Mouse (Mus musculus): ENCODE data around the gene Tnk1. TPM values are rescaled to one million over a fixed set of nuclear protein-coding genes. Genes with fewer than 3 reads are reported as not detected.
A peak's percentile ranks its signal among the peaks of the same experiment; 100 is the strongest.

The Tnk1 gene
- polyA plus RNA-seq (2015; fragmentation: Nextera tagmentation; extraction: Ambion mirVana) = 0.29 and 0.39 TPM in 2 replicates

DNA sequence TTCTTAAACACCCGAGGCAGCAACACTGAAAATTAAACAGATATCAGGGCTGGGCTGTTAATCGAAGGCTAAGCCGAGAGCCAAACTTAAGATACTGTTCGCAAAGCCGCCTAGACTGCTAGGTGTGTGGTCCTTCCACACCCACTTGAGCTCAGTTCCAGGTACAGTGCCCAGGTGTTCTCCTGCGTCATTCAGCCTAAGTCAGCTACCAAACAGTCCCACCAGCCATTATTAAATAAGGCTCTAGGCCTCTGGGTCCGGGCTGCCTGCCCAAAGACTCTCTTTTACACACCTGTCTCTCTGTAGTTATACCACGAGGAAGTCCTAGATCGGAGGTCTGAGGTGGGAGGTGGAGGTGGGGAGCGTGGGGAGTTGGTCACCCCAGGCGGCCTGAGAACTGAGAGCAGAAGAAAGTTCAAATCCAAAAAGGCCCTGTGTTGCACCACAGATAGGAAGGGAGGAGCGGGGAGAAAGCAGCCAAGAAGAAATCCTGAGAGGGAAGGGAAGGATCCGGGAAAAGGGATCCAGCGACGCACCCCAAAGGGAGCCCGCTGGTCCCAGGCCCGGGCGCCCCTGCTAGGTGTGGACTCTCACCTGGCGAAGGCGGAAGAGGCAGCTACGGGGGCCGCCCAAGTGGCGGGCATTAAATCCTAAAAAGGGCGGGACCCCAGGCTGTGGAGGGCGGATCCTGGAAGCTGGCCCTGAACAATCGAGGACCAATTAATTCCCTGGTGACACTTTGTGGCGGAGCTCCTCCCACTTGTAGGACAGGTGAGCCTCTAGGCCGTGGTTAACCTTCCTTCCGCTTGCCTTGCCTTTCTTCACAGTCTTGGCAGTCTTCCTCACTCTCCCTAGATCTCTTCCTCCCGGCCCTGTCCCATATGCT, at the start of gene Tnk1:
TSS of gene Tnk1 (minus strand) at position 618 of the 886 bp plus-strand sequence.
- no peak within 1 kb of the TSS for H3K9ac ChIP-seq (replicated peaks; ENCODE audit: low read depth, low read length)
- H3K4me1 ChIP-seq (replicated peaks; ENCODE audit: control insufficient read depth, insufficient read depth, low read length) = no peaks in the 10 kb centered on the region
- H3K4me3 ChIP-seq (replicated peaks; ENCODE audit: low read length) = no peak within 1 kb of the TSS
- no peaks in the 10 kb centered on the region for H3K36me3 ChIP-seq (ENCODE audit: control insufficient read depth, insufficient read depth)
- H3K4me2 ChIP-seq (ENCODE audit: low read length) = no peak within 1 kb of the TSS
- no peaks in the 10 kb centered on the region for H3K9me3 ChIP-seq (ENCODE audit: control insufficient read depth, low read length)
- H3K27me3 ChIP-seq (replicated peaks; ENCODE audit: control insufficient read depth, insufficient read depth, low read length) = peaks cover 17% of the 10 kb centered on the region
- WGBS = 21% methylated on average over 30 of the region's 30 CpGs
- H3K27ac ChIP-seq (ENCODE audit: low read length) = no peak within 1 kb of the TSS
- ATAC-seq = no peak

DNA sequence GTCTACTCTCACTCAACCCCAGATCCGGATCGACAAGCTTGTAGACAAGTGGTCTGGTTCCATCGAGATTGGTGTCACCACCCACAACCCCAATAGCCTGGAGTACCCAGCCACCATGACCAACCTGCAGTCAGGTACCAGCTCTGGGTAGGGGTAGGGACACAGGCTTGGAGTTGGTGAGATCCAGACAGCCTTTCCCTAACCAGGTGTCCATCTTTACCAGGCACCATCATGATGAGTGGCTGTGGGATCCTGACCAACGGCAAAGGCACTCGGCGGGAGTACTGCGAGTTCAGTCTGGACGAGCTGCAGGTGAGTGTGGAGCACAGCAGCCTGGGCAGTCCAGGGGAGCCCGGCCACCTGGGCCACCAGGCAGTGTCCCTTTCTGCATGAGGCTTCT, 45.8 kb upstream of the Tnk1 start:
- no peak for ATAC-seq
- 95% methylated on average over 9 of the region's 9 CpGs for WGBS
- Histone ChIP-seq H3K36me3 (ENCODE audit: control insufficient read depth, insufficient read depth) (peaks cover 42% of the 10 kb centered on the region), H3K9ac (replicated peaks; ENCODE audit: low read depth, low read length) (no peak overlapping the region), H3K27ac (ENCODE audit: low read length) (no peak overlapping the region), H3K4me2 (ENCODE audit: low read length) (no peak overlapping the region), H3K9me3 (ENCODE audit: control insufficient read depth, low read length) (no peaks in the 10 kb centered on the region), H3K27me3 (replicated peaks; ENCODE audit: control insufficient read depth, insufficient read depth, low read length) (no peaks in the 10 kb centered on the region), H3K4me3 (replicated peaks; ENCODE audit: low read length) (no peak overlapping the region), H3K4me1 (replicated peaks; ENCODE audit: control insufficient read depth, insufficient read depth, low read length) (peaks cover 18% of the 10 kb centered on the region)

DNA sequence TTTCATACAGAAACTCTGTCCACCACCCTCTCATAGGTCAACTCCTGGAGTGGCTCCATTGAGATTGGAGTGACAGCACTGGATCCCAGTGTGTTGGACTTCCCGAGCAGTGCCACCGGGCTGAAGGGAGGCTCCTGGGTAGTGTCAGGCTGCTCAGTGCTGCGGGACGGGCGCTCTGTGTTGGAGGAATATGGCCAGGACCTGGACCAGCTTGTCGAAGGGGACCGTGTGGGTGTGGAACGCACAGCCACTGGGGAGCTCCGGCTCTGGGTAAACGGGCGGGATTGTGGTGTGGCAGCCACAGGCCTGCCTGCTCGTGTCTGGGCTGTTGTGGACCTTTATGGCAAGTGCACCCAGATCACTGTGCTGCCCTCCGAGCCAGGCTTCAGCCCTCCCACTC, 44.4 kb upstream of the Tnk1 start:
- Histone ChIP-seq H3K27ac (ENCODE audit: low read length) (no peak overlapping the region), H3K27me3 (replicated peaks; ENCODE audit: control insufficient read depth, insufficient read depth, low read length) (no peaks in the 10 kb centered on the region), H3K9me3 (ENCODE audit: control insufficient read depth, low read length) (no peaks in the 10 kb centered on the region), H3K4me3 (replicated peaks; ENCODE audit: low read length) (no peak overlapping the region; the same call in 1 of the 2 replicates), H3K9ac (replicated peaks; ENCODE audit: low read depth, low read length) (no peak overlapping the region), H3K4me1 (replicated peaks; ENCODE audit: control insufficient read depth, insufficient read depth, low read length) (peaks cover 31% of the 10 kb centered on the region), H3K36me3 (ENCODE audit: control insufficient read depth, insufficient read depth) (peaks cover 32% of the 10 kb centered on the region), H3K4me2 (ENCODE audit: low read length) (no peak overlapping the region; the same call in 1 of the 2 replicates)
- 89% methylated on average over 13 of the region's 13 CpGs for WGBS
- no peak for ATAC-seq

DNA sequence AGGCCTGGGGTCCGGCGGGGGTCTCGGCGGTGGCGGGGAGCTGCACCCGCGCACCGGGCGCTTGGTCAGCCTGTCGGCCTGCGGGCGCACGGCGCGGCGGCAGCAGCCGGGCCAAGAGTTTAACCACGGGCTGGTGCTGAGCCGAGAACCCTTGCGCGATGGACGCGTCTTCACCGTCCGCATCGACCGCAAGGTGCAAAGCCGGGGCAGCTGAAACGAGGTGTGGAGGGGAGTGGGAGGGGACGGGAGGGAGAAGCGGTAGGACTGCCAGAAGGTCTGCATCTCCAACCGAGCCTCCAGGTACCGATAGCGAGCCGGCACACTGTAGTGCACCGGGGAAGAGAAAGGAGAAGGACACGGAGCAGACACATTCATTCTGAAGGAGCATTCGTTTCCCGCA, 43.5 kb upstream of the Tnk1 start:
- peak overlapping the region; percentile 98 for H3K27ac ChIP-seq (ENCODE audit: low read length)
- ATAC-seq = no peak
- peaks cover 31% of the 10 kb centered on the region for H3K4me1 ChIP-seq (replicated peaks; ENCODE audit: control insufficient read depth, insufficient read depth, low read length)
- peak overlapping the region; percentile 92 for H3K4me2 ChIP-seq (ENCODE audit: low read length)
- under 1% methylated on average over 36 of the region's 39 CpGs for WGBS
- peaks cover 24% of the 10 kb centered on the region for H3K36me3 ChIP-seq (ENCODE audit: control insufficient read depth, insufficient read depth)
- peak overlapping the region; percentile 78 for H3K4me3 ChIP-seq (replicated peaks; ENCODE audit: low read length)
- no peaks in the 10 kb centered on the region for H3K27me3 ChIP-seq (replicated peaks; ENCODE audit: control insufficient read depth, insufficient read depth, low read length)
- no peaks in the 10 kb centered on the region for H3K9me3 ChIP-seq (ENCODE audit: control insufficient read depth, low read length)
- H3K9ac ChIP-seq (replicated peaks; ENCODE audit: low read depth, low read length) = peak overlapping the region; percentile 92

DNA sequence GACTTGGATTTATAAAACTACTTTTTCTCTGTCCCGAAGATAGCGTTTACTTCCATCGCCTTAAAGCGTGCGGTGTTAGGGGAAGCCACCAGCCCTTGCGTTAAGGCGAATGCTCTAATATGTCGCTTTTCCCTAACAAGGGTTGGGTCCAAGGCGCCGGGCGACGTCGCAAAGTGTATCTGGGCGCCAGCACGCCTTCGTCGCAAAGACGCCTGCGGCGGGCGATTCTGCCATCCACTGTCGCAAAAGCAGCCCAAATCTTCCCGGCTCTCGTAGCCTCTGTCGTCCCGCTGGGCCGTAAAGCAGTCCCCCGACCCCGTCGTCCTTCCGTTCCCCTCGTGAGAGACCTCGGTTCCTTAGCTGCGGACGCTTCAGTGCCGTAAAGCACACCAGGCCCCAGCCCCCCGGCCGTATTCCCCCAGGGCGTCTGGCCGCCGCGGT, 42.9 kb upstream of the Tnk1 start:
- H3K27ac ChIP-seq (ENCODE audit: low read length) = peak overlapping the region; percentile 98
- WGBS = under 1% methylated on average over 40 of the region's 42 CpGs
- H3K4me1 ChIP-seq (replicated peaks; ENCODE audit: control insufficient read depth, insufficient read depth, low read length) = peaks cover 31% of the 10 kb centered on the region
- peak overlapping the region; percentile 92 for H3K4me2 ChIP-seq (ENCODE audit: low read length)
- no peaks in the 10 kb centered on the region for H3K9me3 ChIP-seq (ENCODE audit: control insufficient read depth, low read length)
- peak; percentile 74 for ATAC-seq
- H3K9ac ChIP-seq (replicated peaks; ENCODE audit: low read depth, low read length) = peak overlapping the region; percentile 92
- no peaks in the 10 kb centered on the region for H3K27me3 ChIP-seq (replicated peaks; ENCODE audit: control insufficient read depth, insufficient read depth, low read length)
- peaks cover 18% of the 10 kb centered on the region for H3K36me3 ChIP-seq (ENCODE audit: control insufficient read depth, insufficient read depth)
- H3K4me3 ChIP-seq (replicated peaks; ENCODE audit: low read length) = peak overlapping the region; percentile 78

DNA sequence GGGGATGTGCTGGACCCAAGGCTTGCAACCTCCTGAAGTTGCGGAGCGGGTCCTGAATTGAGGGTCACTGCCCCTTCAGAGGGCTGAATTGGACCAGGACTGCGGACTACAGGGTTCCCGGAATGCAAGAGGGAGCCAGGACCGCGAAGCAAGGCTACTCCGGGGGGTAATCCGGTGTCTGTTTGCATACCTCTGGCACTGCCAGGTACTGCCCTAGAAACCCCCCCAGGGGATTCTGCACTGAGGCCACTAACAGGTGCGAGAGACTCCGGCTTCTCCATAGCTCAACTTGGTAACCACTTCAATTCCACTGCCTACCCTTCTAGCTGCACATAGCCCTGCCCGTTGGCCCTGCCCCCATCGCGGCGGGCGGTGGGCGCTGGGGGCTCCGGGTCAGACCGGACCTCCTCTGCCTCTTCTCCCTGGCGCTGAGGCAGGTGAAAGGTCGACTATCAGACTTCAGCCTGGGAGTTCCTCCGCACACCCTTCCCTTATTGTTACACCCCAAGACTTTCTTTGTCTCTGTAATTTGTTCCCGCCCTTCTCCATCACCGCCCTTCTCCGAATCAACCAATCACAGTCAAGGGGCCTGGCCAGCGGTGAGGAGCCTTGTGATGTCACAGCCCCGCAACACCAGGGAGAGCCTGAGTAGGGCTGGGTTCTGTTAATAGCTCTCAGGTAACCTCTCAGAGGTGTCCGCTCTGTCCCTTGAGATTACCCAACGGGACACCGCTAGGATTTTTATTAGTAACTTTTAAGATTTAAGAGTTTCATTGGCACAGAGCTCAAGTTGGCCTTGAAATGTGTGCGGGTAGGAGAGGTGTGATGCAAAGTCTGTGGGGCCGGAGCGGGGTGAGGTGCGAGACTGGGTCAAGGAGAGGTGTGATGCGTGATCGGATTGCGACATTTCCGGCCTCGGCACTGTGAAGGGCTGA, 42.2 kb upstream of the Tnk1 start, which contains the start of the genes 2810408A11Rik and Neurl4:
TSS of gene 2810408A11Rik (minus strand) at position 517 of the 935 bp plus-strand sequence.
TSS of gene Neurl4 (plus strand) at position 602 of the 935 bp plus-strand sequence.
- H3K9me3 ChIP-seq (ENCODE audit: control insufficient read depth, low read length) = no peaks in the 10 kb centered on the region
- H3K4me1 ChIP-seq (replicated peaks; ENCODE audit: control insufficient read depth, insufficient read depth, low read length) = peaks cover 31% of the 10 kb centered on the region
- WGBS = under 1% methylated on average over 38 of the region's 38 CpGs
- H3K36me3 ChIP-seq (ENCODE audit: control insufficient read depth, insufficient read depth) = peaks cover 14% of the 10 kb centered on the region
- H3K27ac ChIP-seq (ENCODE audit: low read length) = peak within 1 kb of the TSS; percentile 98
- H3K27me3 ChIP-seq (replicated peaks; ENCODE audit: control insufficient read depth, insufficient read depth, low read length) = no peaks in the 10 kb centered on the region
- ATAC-seq = peak; percentile 96
- peak within 1 kb of the TSS; percentile 92 for H3K4me2 ChIP-seq (ENCODE audit: low read length)
- H3K4me3 ChIP-seq (replicated peaks; ENCODE audit: low read length) = peak within 1 kb of the TSS; percentile 78
- H3K9ac ChIP-seq (replicated peaks; ENCODE audit: low read depth, low read length) = peak within 1 kb of the TSS; percentile 92

DNA sequence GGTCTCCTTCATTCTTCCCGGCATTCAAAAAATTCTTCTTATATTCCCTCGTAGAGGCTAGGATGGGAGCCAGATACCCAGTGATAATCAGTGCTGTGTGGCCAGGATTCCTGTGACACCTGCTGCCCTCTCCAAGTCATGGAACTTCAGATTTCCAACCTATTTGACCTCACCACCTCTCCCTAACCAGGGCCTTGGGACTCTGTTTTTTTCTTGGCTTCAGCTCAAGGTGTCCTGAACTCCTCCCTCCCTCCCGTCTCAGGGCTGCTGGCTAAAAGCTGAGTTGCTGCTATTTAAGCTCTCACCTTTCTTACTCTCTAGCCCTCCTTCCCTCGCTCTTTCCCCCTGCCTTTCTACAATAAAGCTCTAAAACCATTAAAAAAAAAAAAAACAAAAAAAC, 41.3 kb upstream of the Tnk1 start:
- H3K4me3 ChIP-seq (replicated peaks; ENCODE audit: low read length) = peak overlapping the region; percentile 78
- H3K9ac ChIP-seq (replicated peaks; ENCODE audit: low read depth, low read length) = peak overlapping the region; percentile 92
- peaks cover 31% of the 10 kb centered on the region for H3K4me1 ChIP-seq (replicated peaks; ENCODE audit: control insufficient read depth, insufficient read depth, low read length)
- no peaks in the 10 kb centered on the region for H3K27me3 ChIP-seq (replicated peaks; ENCODE audit: control insufficient read depth, insufficient read depth, low read length)
- H3K27ac ChIP-seq (ENCODE audit: low read length) = peak overlapping the region; percentile 98
- 13% methylated on average over 4 of the region's 4 CpGs for WGBS
- H3K36me3 ChIP-seq (ENCODE audit: control insufficient read depth, insufficient read depth) = peaks cover 11% of the 10 kb centered on the region
- H3K4me2 ChIP-seq (ENCODE audit: low read length) = peak overlapping the region; percentile 92
- no peak for ATAC-seq
- no peaks in the 10 kb centered on the region for H3K9me3 ChIP-seq (ENCODE audit: control insufficient read depth, low read length)

DNA sequence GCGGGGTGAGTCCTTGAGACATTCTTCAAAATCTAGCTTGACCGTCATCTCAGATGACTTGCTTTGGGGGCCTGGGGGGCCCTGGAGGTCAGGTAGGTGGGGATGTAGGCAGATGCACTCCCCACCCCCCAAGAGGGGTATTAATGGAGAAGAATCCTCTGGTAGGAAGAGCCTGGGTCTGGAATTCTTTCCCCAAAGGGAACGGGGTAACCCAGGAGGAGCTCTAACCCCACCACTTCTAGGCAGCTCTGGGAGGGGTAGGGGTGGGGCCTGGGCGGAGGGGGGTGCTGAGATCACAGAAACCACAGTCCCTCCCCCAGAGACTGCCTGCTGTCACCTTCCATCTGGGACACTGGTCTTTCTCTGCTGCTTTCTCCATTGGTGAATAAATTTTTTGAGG, 36.8 kb upstream of the Tnk1 start, which contains the start of gene Acap1:
TSS of gene Acap1 (minus strand) at position 249 of the 400 bp plus-strand sequence.
- Histone ChIP-seq H3K9me3 (ENCODE audit: control insufficient read depth, low read length) (no peaks in the 10 kb centered on the region), H3K27me3 (replicated peaks; ENCODE audit: control insufficient read depth, insufficient read depth, low read length) (no peaks in the 10 kb centered on the region), H3K36me3 (ENCODE audit: control insufficient read depth, insufficient read depth) (no peaks in the 10 kb centered on the region), H3K4me3 (replicated peaks; ENCODE audit: low read length) (no peak within 1 kb of the TSS), H3K4me2 (ENCODE audit: low read length) (no peak within 1 kb of the TSS), H3K4me1 (replicated peaks; ENCODE audit: control insufficient read depth, insufficient read depth, low read length) (peaks cover 19% of the 10 kb centered on the region), H3K27ac (ENCODE audit: low read length) (no peak within 1 kb of the TSS), H3K9ac (replicated peaks; ENCODE audit: low read depth, low read length) (no peak within 1 kb of the TSS)
- no peak for ATAC-seq
- 76% methylated on average over 4 of the region's 4 CpGs for WGBS

DNA sequence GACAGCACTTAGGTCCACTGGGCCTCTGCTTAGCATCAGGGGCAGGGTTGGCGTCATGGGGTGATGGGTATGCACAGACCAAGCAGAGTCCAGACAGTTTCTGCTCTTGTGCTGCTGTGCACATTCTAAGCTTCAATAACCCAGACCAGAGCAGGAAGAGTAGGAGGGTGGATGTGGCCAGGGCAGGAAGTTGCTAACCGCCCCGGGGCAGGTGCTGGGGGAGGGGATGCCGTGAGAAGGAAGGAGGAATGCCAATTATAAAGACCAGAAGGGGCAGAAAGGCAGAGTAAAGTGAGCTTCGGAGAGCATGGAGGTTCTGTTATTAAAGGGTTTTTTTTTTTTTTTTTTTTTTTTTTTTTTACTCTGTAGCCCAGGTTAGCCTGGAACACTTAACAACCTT, 36.1 kb upstream of the Tnk1 start:
- Histone ChIP-seq H3K36me3 (ENCODE audit: control insufficient read depth, insufficient read depth) (no peaks in the 10 kb centered on the region), H3K27me3 (replicated peaks; ENCODE audit: control insufficient read depth, insufficient read depth, low read length) (no peaks in the 10 kb centered on the region), H3K4me1 (replicated peaks; ENCODE audit: control insufficient read depth, insufficient read depth, low read length) (peaks cover 16% of the 10 kb centered on the region), H3K4me3 (replicated peaks; ENCODE audit: low read length) (no peak overlapping the region), H3K27ac (ENCODE audit: low read length) (no peak overlapping the region), H3K4me2 (ENCODE audit: low read length) (no peak overlapping the region), H3K9ac (replicated peaks; ENCODE audit: low read depth, low read length) (no peak overlapping the region), H3K9me3 (ENCODE audit: control insufficient read depth, low read length) (no peaks in the 10 kb centered on the region)
- 85% methylated on average over 5 of the region's 5 CpGs for WGBS
- ATAC-seq = no peak

Measured in forebrain, embryonic 16.5 days (tissue).